Mouse (Mus musculus) frontal cortex, postnatal 25 days (tissue): ENCODE data around the gene Jph2.

Experiments used
- DNase-seq, 2 experiments: peaks; one replicate each; pipeline ENCODE4 v3.0.0; 2022; ENCODE audit warnings: low spot score in 2 of 2

Gene Jph2

DNA sequence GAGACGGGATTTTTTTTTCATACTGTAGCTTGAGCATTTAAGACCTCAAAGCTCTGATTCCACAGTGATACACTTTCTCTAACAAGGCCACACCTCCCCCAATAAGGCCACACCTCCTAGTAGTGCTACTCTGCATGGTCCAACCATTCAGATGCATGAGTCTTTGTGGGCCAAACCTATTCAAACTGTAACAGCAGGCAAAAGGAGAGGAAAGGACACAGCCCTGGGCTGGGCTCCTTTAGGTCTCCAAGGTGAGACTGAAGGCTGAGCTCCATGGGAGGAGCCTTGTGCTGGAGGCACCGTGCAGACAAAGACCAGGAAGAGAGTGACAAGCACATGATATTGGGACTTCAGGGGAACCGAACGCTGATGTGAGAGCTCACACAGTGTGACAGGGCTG is 80.5 kb downstream of the Jph2 start:
- DNase-seq: no peak

DNA sequence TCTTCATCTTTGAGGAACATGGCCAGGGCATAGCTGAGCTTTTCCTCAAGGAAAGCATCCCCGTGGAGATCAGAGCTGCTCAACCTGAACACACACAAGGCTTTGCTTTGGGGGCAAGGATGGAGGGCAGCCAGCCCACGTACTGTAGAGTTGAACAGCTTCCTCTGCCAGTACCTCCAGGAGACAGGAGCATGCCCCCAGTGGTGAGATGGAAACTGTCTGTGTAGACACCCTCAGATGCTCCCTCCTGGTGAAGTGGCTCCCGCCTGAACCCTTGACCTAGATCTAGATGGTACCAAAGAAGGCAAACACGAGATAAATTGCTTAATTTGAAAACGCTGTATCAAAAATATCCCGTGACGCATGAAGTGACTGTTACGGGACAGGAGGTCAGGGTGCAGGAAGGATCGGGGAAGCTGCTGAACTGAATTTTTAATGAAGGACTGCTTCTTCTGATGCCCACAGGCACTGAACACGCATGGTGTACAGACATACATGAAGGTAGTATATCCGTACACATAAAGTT is 87.6 kb downstream of the Jph2 start:
- DNase-seq: no peak

DNA sequence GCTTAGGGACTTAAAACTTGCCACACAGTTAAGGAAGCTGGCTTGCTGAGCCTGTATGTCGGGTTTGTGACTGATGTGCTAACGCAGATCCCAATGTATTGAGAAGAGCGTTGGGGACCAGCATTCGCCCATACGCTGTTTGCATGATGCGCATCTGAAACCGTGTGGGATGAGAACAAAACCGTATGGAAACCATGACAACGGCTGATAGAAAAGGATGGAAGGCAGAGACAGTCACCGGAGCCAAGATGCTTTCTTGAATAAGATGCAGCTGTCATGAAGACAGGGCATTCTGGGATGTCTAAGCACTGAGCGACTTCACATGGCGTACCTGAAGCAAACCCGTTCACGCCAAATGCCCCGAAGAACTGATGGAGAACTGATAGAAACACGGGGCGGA is 88.4 kb downstream of the Jph2 start:
- DNase-seq: no peak

DNA sequence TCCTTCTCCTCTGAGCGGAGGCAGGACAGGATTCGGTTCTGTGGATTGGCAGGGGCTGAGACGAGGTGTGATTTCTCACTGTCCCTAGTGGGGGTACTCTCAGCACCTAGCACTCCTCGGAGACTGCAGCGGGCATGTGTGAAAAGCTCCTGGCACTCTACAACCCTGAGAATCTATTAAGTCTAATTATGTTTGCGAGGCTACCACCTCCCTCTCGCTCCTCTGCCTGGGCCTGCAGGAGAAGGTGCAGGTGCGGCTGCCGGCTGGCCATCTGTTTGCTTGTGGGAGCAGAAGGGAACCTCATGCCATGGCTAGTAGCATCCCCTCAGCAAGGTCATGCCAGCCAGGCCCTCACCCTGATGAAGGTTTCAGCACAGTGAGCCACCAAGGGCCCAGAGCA is 94.8 kb downstream of the Jph2 start:
- DNase-seq: no peak

DNA sequence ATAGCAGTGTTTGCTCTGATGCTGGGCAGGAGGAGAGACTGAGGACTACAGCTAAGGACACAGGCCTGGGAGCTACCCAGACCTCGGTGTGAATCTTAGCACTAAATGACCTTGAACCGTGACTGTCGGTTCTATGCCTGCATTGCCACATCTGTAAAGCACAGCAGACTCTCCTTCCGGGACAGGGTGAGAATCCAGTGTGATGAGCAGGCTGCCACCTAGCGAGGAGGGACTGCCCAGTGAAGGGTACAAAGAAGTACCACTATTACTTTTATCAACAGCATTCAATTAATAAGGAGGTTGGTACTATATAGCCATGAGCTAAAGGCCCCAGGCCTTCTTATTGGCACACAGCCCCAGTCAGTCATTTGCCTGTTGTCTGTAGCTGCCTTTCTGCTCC is 96.2 kb downstream of the Jph2 start:
- DNase-seq: no peak

DNA sequence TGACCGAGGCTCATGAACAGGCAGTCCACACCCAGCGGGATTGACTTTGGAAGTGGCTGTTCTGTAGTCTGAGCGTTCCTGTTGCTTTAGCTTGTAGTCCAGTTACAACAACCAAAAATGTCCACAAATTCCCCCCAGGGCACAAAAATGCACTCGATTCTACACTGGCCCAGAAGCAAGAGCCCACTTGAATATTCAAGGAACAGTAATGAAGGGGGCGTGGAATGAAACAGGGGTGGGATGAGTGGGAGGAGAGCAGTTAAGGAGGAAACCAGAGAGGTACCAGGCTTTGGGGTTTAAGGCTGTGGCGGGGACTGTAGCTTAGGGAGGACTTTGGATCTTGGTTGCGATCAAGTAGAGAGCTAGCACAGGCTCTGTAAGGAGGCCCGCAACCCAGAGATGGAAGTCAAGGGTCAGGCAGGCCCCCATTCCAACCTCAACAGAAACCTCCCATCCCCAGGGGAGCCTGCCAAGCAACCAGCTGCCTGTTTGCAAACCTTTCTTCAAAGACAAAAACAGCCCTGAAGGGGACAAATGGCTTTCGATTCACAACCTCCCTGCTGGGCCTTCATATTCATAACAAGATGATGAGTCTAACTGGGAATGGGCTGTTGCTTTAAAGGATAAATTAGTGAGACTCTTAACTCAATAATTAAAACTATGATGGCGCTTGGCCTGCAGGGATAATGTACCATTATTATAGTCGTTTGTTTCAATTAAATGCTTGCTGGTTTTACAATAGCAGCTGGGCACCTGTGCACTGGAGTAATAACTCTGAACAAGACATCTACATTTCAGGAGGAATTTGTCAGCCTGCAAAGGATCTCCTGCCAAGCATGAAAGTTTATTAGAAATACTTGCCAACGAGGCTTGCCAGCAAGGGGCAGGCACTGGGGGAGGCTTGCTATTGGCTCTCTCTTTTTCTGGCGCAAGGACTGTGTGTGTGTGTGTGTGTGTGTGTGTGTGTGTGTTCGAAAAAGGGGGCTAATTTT is 97.4 kb downstream of the Jph2 start:
- DNase-seq: no peak

DNA sequence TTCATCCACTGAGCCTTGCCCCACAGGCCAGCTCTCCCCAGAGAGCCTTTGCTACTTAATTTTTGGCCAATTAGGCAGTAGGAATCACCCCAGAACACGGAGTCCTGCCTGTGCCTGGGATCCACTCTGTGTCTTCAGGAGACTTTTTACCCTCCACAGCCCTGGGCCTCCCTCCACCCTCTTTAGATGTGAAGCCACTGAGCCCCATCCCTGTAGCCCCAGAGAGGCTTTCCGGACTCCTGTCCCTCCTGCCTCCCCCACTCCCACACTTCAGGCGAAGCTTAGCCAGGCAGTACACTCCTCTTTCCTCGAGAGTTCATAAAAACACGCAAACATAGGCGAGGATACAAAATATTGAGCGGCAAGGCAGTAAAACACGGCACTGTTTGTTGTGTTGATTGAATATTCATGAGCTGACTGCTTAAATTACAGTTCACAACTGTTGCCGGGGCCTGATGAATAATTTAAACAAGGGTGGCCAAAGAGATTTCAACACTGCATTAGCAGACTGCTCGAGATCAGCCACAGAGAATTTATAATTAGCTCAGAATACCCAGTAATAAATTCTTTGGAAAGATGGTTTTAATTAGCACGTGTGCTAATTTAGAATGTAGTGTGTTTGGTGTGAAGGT is 100.7 kb downstream of the Jph2 start:
- no peak for DNase-seq

DNA sequence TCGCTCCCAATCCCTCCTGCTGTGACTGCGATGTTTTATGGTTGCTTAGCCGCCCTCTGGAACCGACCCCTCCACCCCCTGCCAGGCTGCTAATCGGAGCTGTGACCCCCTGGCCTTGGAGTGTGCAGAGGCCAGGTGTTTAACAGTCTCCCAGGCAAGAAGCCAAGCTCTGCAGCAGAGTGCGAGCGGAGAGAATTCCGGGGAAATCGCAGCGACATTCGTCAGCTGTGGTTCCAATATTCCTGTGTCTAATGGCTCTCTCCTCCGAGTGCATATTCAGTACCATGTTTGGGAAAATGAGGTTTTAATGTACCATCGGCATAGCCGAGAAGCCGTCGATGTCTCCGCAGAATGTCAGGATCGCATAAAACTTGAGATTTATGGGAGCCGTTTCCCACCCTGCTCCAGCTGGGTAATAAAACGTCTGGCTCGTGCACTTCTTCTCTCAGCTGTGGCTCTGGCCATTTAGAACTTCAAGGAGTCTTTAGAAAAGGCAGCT is 108.9 kb downstream of the Jph2 start:
- no peak for DNase-seq
